Mouse (Mus musculus) liver, adult (tissue): ENCODE results near the gene Sod2.
"Not testable (repeated sequence)": the region's sequence is repeated elsewhere in the genome, so short reads cannot be mapped to it uniquely, and the experiment has no call there.

ENCODE experiments used
- GATA4 ChIP-seq: IDR thresholded peaks from 2 replicates; pipeline ENCODE4 v1.6.1; 2014; ENCODE audit warnings: mild to moderate bottlenecking, low read length; ENCODE audit not compliant: insufficient replicate concordance

Gene Sod2

GRCm38 (mm10) chr17:13008528-13008927 is 1.9 kb downstream of the Sod2 start:
- TF ChIP-seq GATA4, result no peak

DNA sequence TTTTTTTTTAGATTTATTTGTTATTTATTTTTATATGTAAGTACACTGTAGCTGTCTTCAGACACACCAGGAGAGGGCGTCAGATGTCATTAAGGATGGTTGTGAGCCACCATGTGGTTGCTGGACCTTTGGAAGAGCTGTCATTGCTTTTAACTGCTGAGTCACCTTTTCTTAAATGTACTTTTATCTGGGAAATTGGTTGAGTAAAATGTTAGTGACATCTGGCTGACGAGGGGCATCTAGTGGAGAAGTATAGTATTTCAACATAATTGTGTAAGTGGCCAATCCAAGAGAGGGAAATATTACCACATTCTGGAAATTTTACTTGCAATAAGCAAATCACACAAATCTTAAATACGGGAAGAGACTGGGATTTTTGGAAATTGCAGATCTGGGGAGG is 3.2 kb downstream of the Sod2 start:
- no peak for TF ChIP-seq GATA4

- no peak for TF ChIP-seq GATA4
Measured at GRCm38 (mm10) chr17:13013316-13013715, 6.7 kb downstream of the Sod2 start.

GRCm38 (mm10) chr17:13052124-13052813 is 45.6 kb downstream of the Sod2 start, which contains the start of gene Gpr31b:
Gene Gpr31b, minus strand, starts transcription at chr17:13052296.
- not testable (repeated sequence) for TF ChIP-seq GATA4

GRCm38 (mm10) chr17:13060804-13061203 is 54.2 kb downstream of the Sod2 start, which contains the start of gene Tcp10b:
Gene Tcp10b, plus strand, starts transcription at chr17:13061104.
- not testable (repeated sequence) for TF ChIP-seq GATA4
